Mouse (Mus musculus): ENCODE data around the gene Fcna.

The Fcna gene

DNA sequence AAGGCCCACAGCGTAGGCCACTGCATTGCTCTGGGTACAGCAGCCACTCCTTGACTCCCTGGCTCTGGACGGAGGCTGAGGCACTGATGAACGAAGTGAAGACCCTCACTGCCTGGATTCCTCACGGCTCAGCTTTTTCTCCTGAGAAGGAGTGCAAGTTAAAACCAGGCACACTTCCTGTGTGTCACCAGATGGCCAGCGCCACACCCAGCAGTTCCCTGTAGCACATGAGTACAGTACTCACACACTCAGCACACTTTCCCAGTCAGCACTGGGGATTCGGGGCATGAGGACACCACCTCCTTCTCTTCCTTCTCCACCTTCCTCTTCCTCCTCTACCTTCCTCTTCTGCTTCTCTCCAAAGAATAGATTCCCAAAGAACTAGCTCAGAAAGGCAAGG lies at the start of gene Fcna:
Fcna (minus strand) TSS at position 220 of the 400 bp plus-strand sequence.
- DNase-seq: no peak

DNA sequence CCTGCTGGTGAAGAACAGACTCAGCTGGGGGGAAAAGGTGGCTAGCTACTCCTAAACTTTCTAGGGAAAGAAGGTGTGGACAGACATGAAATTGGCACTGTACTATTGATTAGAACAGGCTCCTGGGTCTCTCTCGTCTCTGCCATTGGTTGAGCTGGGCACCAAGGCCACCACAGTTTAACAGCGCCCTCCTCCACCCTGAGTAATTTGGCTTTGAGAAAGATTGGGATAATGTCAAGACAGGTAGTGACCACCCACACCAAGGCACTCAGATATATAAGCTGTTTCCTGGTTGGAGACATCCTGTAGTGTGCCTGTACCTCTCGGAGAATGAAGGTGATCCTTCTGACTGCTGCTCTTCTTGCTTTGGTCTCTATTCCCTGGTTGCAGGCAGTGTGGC lies 48.7 kb upstream of the Fcna start, which contains the start of gene Lcn6:
Lcn6 (plus strand) TSS at position 301 of the 400 bp plus-strand sequence.
- DNase-seq: no peak

DNA sequence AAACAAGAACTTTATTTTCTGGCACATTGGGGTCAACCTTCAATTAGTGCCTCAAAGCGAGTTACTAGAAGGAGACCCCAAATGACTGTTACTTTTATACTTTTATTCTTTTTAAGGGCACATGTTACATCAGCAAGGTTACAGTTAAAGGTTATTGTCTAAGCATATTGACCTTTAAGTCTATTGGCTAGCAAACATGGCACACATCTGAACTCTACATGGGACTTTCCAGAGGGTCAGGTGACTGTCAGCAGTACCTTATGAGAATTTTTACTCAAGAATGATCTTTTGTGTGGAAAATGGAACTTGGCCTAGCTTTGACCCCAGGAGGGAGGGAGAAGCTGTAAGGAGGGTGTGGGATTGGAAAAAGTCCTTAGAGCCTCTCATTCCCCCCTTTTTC lies 38.7 kb upstream of the Fcna start:
- DNase-seq: no peak

DNA sequence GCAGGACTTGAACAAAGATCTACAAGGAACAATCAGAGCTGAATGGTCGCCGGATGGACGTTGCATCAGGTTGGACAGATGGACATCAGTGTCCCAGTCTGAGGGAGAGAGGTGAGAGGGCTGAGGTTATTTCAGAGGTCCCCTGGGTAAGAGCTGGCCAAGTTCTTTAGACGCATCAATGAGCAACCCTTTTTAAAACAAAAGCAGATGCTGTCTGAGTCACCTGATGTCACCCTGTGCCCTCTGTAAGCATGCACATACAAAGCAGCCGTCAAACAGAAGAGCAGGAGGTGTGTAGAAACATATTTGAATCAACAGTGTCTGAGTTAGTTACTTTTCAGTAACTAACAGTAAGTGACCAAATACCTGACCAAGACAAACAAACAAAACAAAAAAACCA lies 36.3 kb upstream of the Fcna start:
- no peak for DNase-seq

GRCm38 (mm10) chr2:25663511-25663910 lies 35.7 kb upstream of the Fcna start:
- peak; percentile 49 to 75 for DNase-seq

GRCm38 (mm10) chr2:25661245-25661970 lies 33.6 kb upstream of the Fcna start:
- DNase-seq: peak; percentile 11 to 29

DNA sequence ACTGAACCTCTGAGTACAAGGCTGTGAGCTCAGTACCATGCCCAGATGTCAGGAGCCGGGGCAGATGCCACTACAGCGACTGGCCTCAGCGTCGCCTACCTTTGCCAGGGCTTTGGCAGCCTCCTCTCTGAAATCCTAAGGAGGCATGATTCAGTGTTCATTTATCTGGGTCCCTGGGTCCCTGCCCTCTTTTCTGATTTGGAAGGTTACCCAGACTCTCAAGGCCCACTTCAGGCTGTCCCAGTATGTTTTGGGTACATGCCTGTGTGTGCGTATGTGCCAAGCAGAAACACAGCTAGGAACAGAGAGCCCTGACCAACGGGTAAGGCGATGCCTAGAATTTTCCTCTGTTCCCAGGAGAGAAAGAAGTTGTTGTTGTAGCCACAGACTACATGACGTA lies 32.4 kb upstream of the Fcna start:
- no peak for DNase-seq

- no peak for DNase-seq
These were observed 29.8 kb upstream of the Fcna start, which contains the start of gene Lcn5 for GRCm38 (mm10) chr2:25657652-25658051. Lcn5 (plus strand) TSS chr2:25657952.

- peak; percentile 47 to 70 for DNase-seq
These were observed 29.4 kb upstream of the Fcna start for GRCm38 (mm10) chr2:25657246-25657645.

GRCm38 (mm10) chr2:25656691-25657090 lies 28.9 kb upstream of the Fcna start:
- peak; percentile 19 to 45 for DNase-seq

- no peak for DNase-seq
These were observed 26.7 kb upstream of the Fcna start for GRCm38 (mm10) chr2:25654502-25654901.

DNA sequence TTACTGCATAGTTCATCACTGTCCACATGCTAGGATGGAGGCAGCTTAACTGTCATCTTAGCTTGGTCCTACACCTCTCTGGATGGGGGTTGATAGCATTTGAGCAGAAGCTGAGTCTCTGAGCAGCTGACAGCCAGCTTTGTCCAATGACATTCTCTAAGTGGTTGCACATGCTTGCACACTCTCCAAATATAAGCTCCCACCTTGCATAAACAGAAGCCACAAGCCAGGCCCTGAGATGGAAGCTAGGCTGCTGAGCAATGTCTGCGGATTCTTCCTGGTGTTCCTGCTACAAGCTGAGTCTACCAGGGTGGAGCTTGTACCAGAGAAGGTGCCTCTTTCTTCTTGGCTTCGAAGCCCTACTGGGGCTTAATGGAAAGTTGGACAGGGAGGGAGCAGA lies 25.1 kb upstream of the Fcna start, which contains the start of gene Lcn8:
Lcn8 (plus strand) TSS at position 219 of the 400 bp plus-strand sequence.
- no peak for DNase-seq

- peak; percentile 28 to 61 for DNase-seq
These were observed 12.1 kb upstream of the Fcna start for GRCm38 (mm10) chr2:25639890-25640289.

DNA sequence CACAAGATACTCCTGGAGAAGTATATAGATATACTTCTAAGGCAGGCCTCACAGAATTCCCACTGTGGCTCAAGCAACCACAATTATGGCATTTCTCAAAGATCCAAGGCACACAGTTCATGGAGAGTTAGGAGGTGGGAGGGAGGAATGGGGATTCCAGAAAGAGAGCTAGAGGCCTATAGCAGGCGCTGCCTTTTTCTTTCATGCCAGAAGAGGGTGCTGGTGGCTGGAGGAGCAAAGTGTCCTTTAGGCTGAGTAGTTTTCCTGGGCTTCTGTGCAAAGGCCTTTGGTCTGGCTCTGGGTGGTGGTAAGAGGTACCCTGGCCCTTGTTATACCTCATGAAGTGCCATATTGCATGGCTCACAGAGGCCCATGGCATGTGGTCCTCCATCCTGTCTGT lies 6.2 kb upstream of the Fcna start:
- DNase-seq: no peak

DNA sequence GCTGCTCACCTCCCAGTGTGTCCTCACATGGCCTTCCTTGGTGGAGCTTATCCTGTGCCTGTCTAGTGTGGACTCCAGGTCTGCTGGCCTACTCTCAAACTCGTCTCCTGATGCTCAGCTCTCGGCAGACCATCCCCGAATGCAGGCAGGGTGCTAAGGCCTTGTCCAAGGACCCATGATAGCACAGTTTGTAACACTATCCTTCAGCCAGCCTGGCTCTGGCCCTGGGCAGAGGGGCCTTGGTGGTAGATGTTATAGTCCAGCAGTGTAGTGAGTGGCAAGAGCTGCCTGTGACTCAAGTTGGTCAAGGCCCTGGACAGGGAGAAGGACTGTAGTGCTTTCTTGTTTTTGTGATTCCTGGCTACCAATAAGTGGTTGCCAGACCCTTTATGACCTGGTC lies 5.8 kb upstream of the Fcna start:
- no peak for DNase-seq

DNA sequence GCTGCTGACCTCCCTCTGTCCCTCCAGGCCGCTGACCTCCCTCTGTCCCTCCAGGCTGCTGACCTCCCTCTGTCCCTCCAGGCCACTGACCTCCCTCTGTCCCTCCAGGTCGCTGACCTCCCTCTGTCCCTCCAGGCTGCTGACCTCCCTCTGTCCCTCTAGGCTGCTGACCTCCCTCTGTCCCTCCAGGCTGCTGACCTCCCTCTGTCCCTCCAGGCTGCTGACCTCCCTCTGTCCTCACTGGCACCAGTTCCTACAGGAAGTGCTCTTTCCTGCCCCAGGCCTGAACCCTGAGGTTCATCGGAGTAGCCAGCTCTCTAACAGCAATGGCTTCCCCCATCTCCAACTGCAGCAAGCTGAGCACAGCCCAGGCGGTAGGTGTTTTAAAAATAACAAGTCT lies 908 bp upstream of the Fcna start:
- no peak for DNase-seq

DNA sequence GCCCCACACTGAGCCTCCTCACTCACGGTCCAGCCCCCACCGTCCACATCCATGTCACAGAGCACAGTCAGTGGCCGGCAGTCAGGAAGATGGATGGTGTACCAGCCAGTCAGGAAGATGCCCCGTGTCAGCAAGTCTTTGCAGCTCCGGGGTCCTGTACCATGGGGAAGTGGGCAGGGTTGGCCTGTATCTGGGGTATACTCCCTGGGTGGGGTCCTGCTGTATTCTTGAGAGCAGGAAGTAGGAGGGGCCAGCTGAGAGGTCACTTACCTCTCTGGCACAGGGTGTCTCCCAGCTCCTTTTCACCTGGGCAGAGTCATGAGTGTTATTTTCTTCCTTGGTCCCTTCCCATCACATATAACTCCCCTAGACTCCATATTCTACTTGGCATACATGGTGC lies 1.8 kb downstream of the Fcna start:
- no peak for DNase-seq

DNA sequence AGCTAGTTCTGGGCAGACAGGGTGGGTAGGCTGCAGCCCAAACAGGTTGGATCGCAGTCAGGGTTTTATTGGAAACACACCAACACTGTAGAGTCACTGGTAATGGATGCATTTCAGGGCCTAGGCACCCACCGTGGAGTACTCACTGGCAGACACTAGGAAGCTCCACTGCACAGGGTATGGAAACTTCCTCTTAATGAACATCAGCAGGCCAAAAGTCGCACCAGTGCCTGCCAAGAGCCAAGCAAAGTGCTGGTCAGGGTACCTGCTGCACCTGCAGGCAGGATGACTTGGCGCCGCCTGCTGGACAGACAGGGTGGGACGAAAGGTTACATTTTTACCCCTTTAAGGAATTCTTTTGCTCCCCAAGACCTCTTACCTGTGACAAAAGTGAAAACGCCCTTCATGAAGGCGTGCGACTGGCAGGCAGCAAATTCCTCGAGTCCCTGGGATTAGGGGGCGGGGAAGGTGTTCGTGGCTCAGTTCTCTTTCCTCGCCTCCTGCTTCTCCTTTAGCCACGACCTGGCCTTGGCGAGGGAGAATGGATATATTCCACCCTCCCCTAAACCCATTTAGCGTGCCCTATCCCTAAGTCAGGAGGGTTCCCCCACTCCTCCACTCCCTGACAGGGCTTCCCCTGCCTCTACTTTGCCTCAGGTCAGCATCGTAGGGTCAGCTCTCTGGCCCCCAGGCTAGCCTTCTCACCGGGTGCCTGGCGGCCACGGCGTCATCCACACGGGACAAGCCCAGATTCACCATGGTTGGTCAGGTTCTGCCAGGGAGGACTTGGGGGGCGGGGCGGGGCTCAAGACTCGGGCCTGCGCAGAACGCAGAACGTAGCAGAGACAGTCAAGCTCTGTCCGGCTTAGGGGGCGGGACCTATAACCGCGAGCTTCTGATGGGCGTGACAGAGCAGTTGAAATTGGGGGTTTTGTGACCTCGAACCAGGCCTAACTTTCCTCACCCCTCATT lies 6.3 kb downstream of the Fcna start, which contains the start of gene Tmem141:
Tmem141 (minus strand) TSS at position 777 of the 972 bp plus-strand sequence.
- peak; percentile 94 to 98 for DNase-seq

GRCm38 (mm10) chr2:25620852-25621228 lies 7.0 kb downstream of the Fcna start:
- no peak for DNase-seq

DNA sequence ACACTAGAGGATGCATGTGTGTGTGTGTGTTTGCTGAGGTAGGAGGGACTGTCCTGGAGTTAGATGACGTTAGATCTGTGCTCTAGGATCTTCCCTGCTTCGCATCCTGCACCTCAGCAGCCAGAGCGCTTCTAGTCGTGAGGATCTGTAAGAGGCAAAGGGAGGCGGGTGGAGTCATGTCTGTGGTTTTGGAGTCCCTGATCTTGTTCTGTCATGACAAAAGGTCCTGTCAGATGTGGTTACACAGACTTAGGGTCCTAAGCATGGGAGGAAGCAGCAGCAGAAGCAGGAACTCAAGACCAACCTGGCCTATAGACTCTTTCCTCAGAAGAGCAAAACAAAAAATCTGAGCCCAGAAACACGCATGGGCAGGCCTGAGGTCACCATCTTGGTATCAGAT lies 7.4 kb downstream of the Fcna start:
- DNase-seq: no peak

DNA sequence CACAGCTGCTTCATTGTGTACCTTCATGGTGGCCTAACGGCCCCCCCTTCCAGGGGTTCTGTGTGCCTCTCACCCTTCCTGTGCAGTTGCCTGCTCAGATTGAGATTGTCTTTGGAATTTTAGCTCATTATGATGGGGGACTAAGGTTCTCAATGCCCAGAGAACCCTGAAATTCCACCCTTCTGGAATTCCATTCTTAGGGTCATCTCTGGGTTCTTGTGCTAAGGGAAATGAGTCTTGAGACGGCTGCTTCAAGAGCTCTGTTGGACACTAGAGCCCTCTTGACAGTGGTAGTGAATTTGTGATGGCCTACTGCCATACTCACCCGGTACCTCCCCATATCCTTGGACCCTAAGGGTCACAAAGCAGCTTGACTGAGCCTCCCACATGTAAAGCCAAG lies 10.3 kb downstream of the Fcna start, which contains the start of gene Ccdc183:
Ccdc183 (minus strand) TSS at position 101 of the 400 bp plus-strand sequence.
- no peak for DNase-seq

- DNase-seq: peak; percentile 25 to 42
These were observed 11.4 kb downstream of the Fcna start for GRCm38 (mm10) chr2:25616398-25616797.

DNA sequence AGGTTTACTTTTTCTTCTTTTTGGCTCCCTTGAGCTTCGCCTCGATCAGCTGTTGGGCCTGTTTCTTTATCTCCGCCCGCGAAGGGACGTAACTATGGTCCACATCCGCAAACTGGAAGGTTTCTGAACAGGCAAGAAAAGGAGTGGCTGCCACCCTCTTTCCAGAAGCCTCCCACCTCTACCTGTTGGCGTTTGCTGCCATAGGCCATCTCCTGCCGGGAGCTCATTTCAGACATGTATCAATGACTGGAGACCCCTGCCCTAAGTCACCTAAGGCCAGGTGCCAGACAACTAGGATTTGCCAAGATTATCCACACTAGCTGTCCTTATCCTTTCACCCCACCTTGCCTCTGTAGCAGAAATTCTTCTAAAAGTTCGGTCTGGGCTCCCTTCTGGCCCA lies 19.2 kb downstream of the Fcna start:
- DNase-seq: no peak
